Mouse (Mus musculus) olfactory bulb, adult 2 months (tissue): ENCODE data around the gene Ccm2.

Experiments used
- CTCF ChIP-seq: fragments of 200-500 bp; IDR thresholded peaks from 2 replicates; pipeline ENCODE4 v1.5.1; 2012; ENCODE audit warnings: low read depth, mild to moderate bottlenecking, low read length, moderate library complexity; ENCODE audit not compliant: insufficient read depth
- POLR2A ChIP-seq: fragments of 200-500 bp; IDR thresholded peaks from 2 replicates; pipeline ENCODE4 v1.6.1; 2012; ENCODE audit warnings: mild to moderate bottlenecking, low read depth, low read length, moderate library complexity; ENCODE audit not compliant: insufficient read depth

GRCm38 (mm10) chr11:6514837-6515236 is 31.9 kb upstream of the Ccm2 start:
- no peak for TF ChIP-seq CTCF
- TF ChIP-seq POLR2A = no peak
